16 mouse cellular contexts compared by ENCODE assay signal in genomic region chr6:50924571-50924970, GRCm38 (mm10).
A peak's percentile ranks its signal among the peaks of the same experiment; 100 is the strongest.
DNase-seq lines count a peak whose midpoint lies in the region; ATAC-seq and TF ChIP-seq lines count a peak whose summit lies in the region.
"Had no signal": no experiment of that assay in that cellular context is flagged by ENCODE, and none has a peak within 500 bp of the region (broad histone marks: within the 10 kb centered on the region; RNA-seq: fewer than 3 reads in every experiment).

No protein-coding gene starts in this region.

- no peak for TF ChIP-seq CTCF in kidney, postnatal 0 days (IDR thresholded peaks at IDR 0.05; ENCODE audit: low read depth)

- H3K27ac ChIP-seq in forebrain, embryonic 15.5 days (replicated peaks): no peak overlapping the region; the same call in 1 of the 2 replicates
- no peak overlapping the region for H3K27ac ChIP-seq in forebrain, embryonic 14.5 days (ENCODE audit: low read depth, low read length)
- peak overlapping the region; percentile 64 for H3K27ac ChIP-seq in kidney, postnatal 0 days
- peak overlapping the region; percentile 84 for H3K27ac ChIP-seq in embryonic facial prominence, embryonic 10.5 days (replicated peaks)
- peak overlapping the region; percentile 18; the same call in 1 of the 2 replicates for H3K27ac ChIP-seq in hindbrain, embryonic 15.5 days (replicated peaks)

- no peaks in the 10 kb centered on the region for H3K36me3 ChIP-seq in forebrain, embryonic 15.5 days
- no peaks in the 10 kb centered on the region for H3K36me3 ChIP-seq in forebrain, embryonic 14.5 days (ENCODE audit: control insufficient read depth, insufficient read depth, low read length)
- no peaks in the 10 kb centered on the region for H3K36me3 ChIP-seq in kidney, postnatal 0 days (ENCODE audit: insufficient read depth, low read length)
- H3K36me3 ChIP-seq in embryonic facial prominence, embryonic 10.5 days (replicated peaks): no peaks in the 10 kb centered on the region
- H3K36me3 ChIP-seq in hindbrain, embryonic 15.5 days: no peaks in the 10 kb centered on the region

- 0 out of 2 replicates have a peak, but pooled peaks have one; percentile 11 for ATAC-seq in forebrain, embryonic 15.5 days (replicated peaks)
- ATAC-seq in forebrain, embryonic 14.5 days: no peak
- ATAC-seq in kidney, postnatal 0 days (replicated peaks; ENCODE audit: low FRiP score, low read depth): no peak
- no peak for ATAC-seq in hindbrain, embryonic 15.5 days (ENCODE audit: low FRiP score, low read depth)
- ATAC-seq in erythroblast, adult 5-6 weeks (replicated peaks; ENCODE audit: low FRiP score, poor library complexity, severe bottlenecking): no peak

- H3K9ac ChIP-seq in forebrain, embryonic 15.5 days (replicated peaks): no peak overlapping the region
- H3K9ac ChIP-seq in forebrain, embryonic 14.5 days (ENCODE audit: low read length): no peak overlapping the region
- H3K9ac ChIP-seq in kidney, postnatal 0 days (ENCODE audit: low read depth, low read length): no peak overlapping the region
- H3K9ac ChIP-seq in hindbrain, embryonic 15.5 days: no peak overlapping the region
- H3K9ac ChIP-seq: lung, embryonic 14.5 days had no signal

- DNase-seq in forebrain, embryonic 14.5 days (ENCODE audit: low spot score): no peak
- DNase-seq in kidney, postnatal 0 days (ENCODE audit: low spot score): no peak
- DNase-seq in kidney, adult 8-10 months: no peak
- DNase-seq in embryonic facial prominence, embryonic 10.5 days (ENCODE audit: low spot score): peak; percentile 53
- no peak for DNase-seq in gastrocnemius, adult 18-20 months (ENCODE audit: low spot score)
- DNase-seq: adrenal gland, postnatal 25 days; cerebellum, adult 9-11 months; kidney, adult 18-20 months; layer of hippocampus, adult 9-11 months; thymus, postnatal 14 days had no signal

- H3K4me3 ChIP-seq in forebrain, embryonic 15.5 days: no peak overlapping the region
- H3K4me3 ChIP-seq in forebrain, embryonic 14.5 days (ENCODE audit: low read depth, low read length): no peak overlapping the region
- no peak overlapping the region for H3K4me3 ChIP-seq in kidney, postnatal 0 days (replicated peaks; ENCODE audit: low read depth, low read length)
- H3K4me3 ChIP-seq in embryonic facial prominence, embryonic 10.5 days: no peak overlapping the region
- H3K4me3 ChIP-seq in hindbrain, embryonic 15.5 days: no peak overlapping the region

- H3K4me2 ChIP-seq in forebrain, embryonic 15.5 days (replicated peaks): no peak overlapping the region
- H3K4me2 ChIP-seq in forebrain, embryonic 14.5 days (ENCODE audit: low read length): no peak overlapping the region
- H3K4me2 ChIP-seq in kidney, postnatal 0 days (ENCODE audit: low read length): no peak overlapping the region
- no peak overlapping the region for H3K4me2 ChIP-seq in hindbrain, embryonic 15.5 days
- H3K4me2 ChIP-seq: heart, embryonic 11.5 days; liver, embryonic 11.5 days; lung, embryonic 14.5 days had no signal

- no peaks in the 10 kb centered on the region for H3K27me3 ChIP-seq in forebrain, embryonic 15.5 days
- H3K27me3 ChIP-seq in forebrain, embryonic 14.5 days (replicated peaks; ENCODE audit: control insufficient read depth, insufficient read depth, low read length): no peaks in the 10 kb centered on the region
- no peaks in the 10 kb centered on the region for H3K27me3 ChIP-seq in kidney, postnatal 0 days (ENCODE audit: insufficient read depth, low read length)
- no peaks in the 10 kb centered on the region for H3K27me3 ChIP-seq in embryonic facial prominence, embryonic 10.5 days (replicated peaks; ENCODE audit: low read depth, poor library complexity, severe bottlenecking)
- no peaks in the 10 kb centered on the region for H3K27me3 ChIP-seq in hindbrain, embryonic 15.5 days

- H3K4me1 ChIP-seq in forebrain, embryonic 15.5 days: peaks cover 5% of the 10 kb centered on the region; the same call in 1 of the 2 replicates
- H3K4me1 ChIP-seq in forebrain, embryonic 14.5 days (ENCODE audit: control insufficient read depth, insufficient read depth, low read length): peaks cover 6% of the 10 kb centered on the region
- H3K4me1 ChIP-seq in kidney, postnatal 0 days (replicated peaks; ENCODE audit: insufficient read depth, low read length): no peaks in the 10 kb centered on the region; the same call in 1 of the 2 replicates
- peaks cover 38% of the 10 kb centered on the region for H3K4me1 ChIP-seq in embryonic facial prominence, embryonic 10.5 days
- peaks cover 15% of the 10 kb centered on the region for H3K4me1 ChIP-seq in hindbrain, embryonic 15.5 days (replicated peaks)

- WGBS in forebrain, embryonic 15.5 days: 49% methylated on average over 5 of the region's 5 CpGs
- WGBS in forebrain, embryonic 14.5 days: 52% methylated on average over 5 of the region's 5 CpGs
- WGBS in kidney, postnatal 0 days: 28% methylated on average over 5 of the region's 5 CpGs
- 15% methylated on average over 5 of the region's 5 CpGs for WGBS in embryonic facial prominence, embryonic 10.5 days
- 26% methylated on average over 5 of the region's 5 CpGs for WGBS in hindbrain, embryonic 15.5 days

- no peaks in the 10 kb centered on the region for H3K9me3 ChIP-seq in forebrain, embryonic 15.5 days
- no peaks in the 10 kb centered on the region for H3K9me3 ChIP-seq in forebrain, embryonic 14.5 days (replicated peaks; ENCODE audit: control insufficient read depth, low read length)
- no peaks in the 10 kb centered on the region for H3K9me3 ChIP-seq in kidney, postnatal 0 days (replicated peaks; ENCODE audit: low read length)
- peaks cover 3% of the 10 kb centered on the region; the same call in 1 of the 2 replicates for H3K9me3 ChIP-seq in embryonic facial prominence, embryonic 10.5 days
- H3K9me3 ChIP-seq in hindbrain, embryonic 15.5 days: 0 out of 2 replicates have a peak, but pooled peaks cover 2% of the 10 kb centered on the region

Comparison
In these comparisons a context has a peak if more than half of its experiments do, and no peak if none do; other contexts are left out.
1. H3K27ac ChIP-seq: peak in kidney, postnatal 0 days (single experiment), embryonic facial prominence, embryonic 10.5 days (single experiment) and hindbrain, embryonic 15.5 days (single experiment); none in forebrain, embryonic 15.5 days (single experiment) and forebrain, embryonic 14.5 days (single experiment).